Mouse (Mus musculus): ENCODE data around the gene Meaf6. TPM values are rescaled to one million over a fixed set of nuclear protein-coding genes. Genes with fewer than 3 reads are reported as not detected.

Meaf6 gene
- polyA plus RNA-seq, 1 experiment: 12.7 TPM

DNA sequence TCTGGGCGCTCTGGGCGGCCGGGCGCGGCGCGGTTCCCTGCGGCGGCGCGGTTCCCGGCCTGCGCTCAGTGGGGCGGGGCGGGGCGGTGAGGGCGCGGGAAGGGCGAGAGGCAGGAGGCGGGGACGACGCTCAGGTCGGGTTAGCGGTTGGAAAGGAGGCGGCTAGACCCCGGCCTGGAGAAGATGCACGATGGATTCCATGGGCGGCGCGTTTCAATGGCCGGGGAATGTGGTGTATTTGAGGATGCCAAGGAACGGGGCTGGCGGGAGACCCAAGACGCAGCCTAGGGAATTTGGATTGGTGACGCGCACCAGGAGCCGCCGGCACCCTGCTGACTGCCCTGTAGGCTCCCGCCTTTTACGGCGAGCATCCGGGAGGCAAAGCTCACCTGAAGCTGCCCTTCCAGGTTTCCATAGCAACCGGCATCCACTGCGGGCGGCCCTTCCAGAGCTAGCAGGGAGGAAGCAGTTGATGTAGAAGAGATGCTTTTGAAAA, 460 bp downstream of the Meaf6 start:
- DNase-seq (ENCODE audit: low read depth in 1 of 2, low spot score in 2 of 2): peak; percentile 14 to 31

DNA sequence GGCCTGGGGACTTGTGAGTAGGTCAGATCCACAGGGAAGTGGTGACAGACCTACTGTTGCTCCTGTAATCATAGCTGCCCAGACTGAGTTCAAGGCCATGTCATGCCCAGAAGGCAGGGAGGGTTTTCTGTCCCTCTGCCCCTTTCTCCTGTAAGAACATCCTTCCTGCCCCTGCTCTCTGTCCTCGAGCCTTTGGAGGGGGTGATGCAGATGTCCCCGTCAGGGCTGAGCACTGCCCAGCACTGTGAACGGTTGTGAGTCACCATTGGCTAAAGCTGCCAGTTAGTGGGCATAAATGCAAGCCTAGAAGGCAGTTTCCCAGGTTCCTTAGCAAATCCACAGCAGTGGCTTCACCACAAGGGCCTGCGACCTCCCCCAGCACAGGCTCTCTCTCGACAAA, 8.1 kb downstream of the Meaf6 start:
- TF ChIP-seq CTCF (IDR thresholded peaks at IDR 0.05; ENCODE audit: extremely low read depth, insufficient read depth, insufficient read length, insufficient replicate concordance) (no peak), POLR2A (IDR thresholded peaks at IDR 0.05; ENCODE audit: low read depth, low read length) (no peak)
- no peak for DNase-seq (ENCODE audit: low read depth in 1 of 2, low spot score in 2 of 2)
- Histone ChIP-seq H3K27me3 (ENCODE audit: control insufficient read depth, insufficient read depth, low read length) (no peaks in the 10 kb centered on the region), H3K27ac (ENCODE audit: insufficient read depth, low read length) (no peak overlapping the region), H3K4me3 (ENCODE audit: extremely low read depth, insufficient read depth, insufficient read length) (no peak overlapping the region), H3K36me3 (ENCODE audit: control insufficient read depth, insufficient read depth, low read length) (peaks cover 14% of the 10 kb centered on the region), H3K4me1 (ENCODE audit: control insufficient read depth, insufficient read depth, insufficient read length) (no peaks in the 10 kb centered on the region)
- WGBS: 88% methylated on average over 5 of the region's 5 CpGs

More for the DNA sequence above, 460 bp downstream of the Meaf6 start:
- H3K4me3 ChIP-seq (ENCODE audit: extremely low read depth, insufficient read depth, insufficient read length): peak overlapping the region; percentile 99
- H3K4me1 ChIP-seq (ENCODE audit: control insufficient read depth, insufficient read depth, insufficient read length): peaks cover 3% of the 10 kb centered on the region; the same call in 1 of the 2 replicates
- WGBS: under 1% methylated on average over 45 of the region's 45 CpGs
- TF ChIP-seq POLR2A (IDR thresholded peaks at IDR 0.05; ENCODE audit: low read depth, low read length) (no peak), CTCF (IDR thresholded peaks at IDR 0.05; ENCODE audit: extremely low read depth, insufficient read depth, insufficient read length, insufficient replicate concordance) (no peak)
- H3K27ac ChIP-seq (ENCODE audit: insufficient read depth, low read length): peak overlapping the region; percentile 97
- peaks cover 6% of the 10 kb centered on the region for H3K36me3 ChIP-seq (ENCODE audit: control insufficient read depth, insufficient read depth, low read length)
- no peaks in the 10 kb centered on the region for H3K27me3 ChIP-seq (ENCODE audit: control insufficient read depth, insufficient read depth, low read length)

DNA sequence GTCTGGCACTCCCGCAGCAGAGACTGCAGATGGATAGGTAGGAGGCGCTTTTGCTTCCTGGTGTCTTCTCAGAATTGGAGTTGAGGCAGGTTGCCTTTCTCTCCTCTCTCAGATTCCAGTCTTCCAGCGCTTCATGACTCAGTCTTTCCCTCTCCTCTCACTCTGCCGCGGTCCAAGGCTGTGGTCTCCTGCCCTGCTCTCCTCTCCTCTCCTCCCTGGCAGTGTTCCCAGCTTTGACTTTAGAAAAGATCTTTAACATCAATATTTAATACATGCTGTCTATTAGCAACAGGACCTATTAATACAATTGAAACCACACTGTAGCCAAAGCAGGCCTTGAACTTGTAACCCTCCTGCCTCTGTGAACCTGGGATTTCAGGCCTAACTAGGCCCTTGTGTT, 11.1 kb downstream of the Meaf6 start:
- DNase-seq (ENCODE audit: low read depth in 1 of 2, low spot score in 2 of 2): no peak
- 92% methylated on average over 5 of the region's 5 CpGs for WGBS
- Histone ChIP-seq H3K27ac (ENCODE audit: insufficient read depth, low read length) (no peak overlapping the region), H3K4me1 (ENCODE audit: control insufficient read depth, insufficient read depth, insufficient read length) (no peaks in the 10 kb centered on the region), H3K27me3 (ENCODE audit: control insufficient read depth, insufficient read depth, low read length) (no peaks in the 10 kb centered on the region), H3K4me3 (ENCODE audit: extremely low read depth, insufficient read depth, insufficient read length) (no peak overlapping the region), H3K36me3 (ENCODE audit: control insufficient read depth, insufficient read depth, low read length) (peaks cover 6% of the 10 kb centered on the region)
- TF ChIP-seq CTCF (IDR thresholded peaks at IDR 0.05; ENCODE audit: extremely low read depth, insufficient read depth, insufficient read length, insufficient replicate concordance): no peak
- no peak for TF ChIP-seq POLR2A (IDR thresholded peaks at IDR 0.05; ENCODE audit: low read depth, low read length)

DNA sequence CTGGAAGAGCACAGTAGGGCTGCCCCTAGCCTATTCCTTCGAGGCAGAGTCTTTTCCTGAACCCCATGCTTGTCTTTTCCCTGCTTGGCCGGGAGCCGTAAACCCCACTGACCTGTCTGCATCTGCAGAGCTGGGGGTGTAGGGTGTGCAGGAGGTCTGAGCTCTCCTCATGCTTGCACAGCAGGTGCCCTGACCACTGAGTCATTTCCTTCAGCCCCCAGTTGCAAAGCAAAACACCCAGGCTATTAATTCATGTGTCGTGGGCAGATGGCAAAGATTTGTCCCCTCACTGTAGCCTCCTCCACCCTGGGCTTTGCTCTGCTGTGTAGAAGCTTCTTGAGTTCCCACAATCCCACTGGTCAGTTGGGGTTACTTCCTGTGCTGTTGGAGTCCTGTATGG, 12.5 kb downstream of the Meaf6 start:
- DNase-seq (ENCODE audit: low read depth in 1 of 2, low spot score in 2 of 2): no peak
- TF ChIP-seq POLR2A (IDR thresholded peaks at IDR 0.05; ENCODE audit: low read depth, low read length) (no peak), CTCF (IDR thresholded peaks at IDR 0.05; ENCODE audit: extremely low read depth, insufficient read depth, insufficient read length, insufficient replicate concordance) (no peak)
- Histone ChIP-seq H3K4me1 (ENCODE audit: control insufficient read depth, insufficient read depth, insufficient read length) (no peaks in the 10 kb centered on the region), H3K27me3 (ENCODE audit: control insufficient read depth, insufficient read depth, low read length) (no peaks in the 10 kb centered on the region), H3K27ac (ENCODE audit: insufficient read depth, low read length) (no peak overlapping the region), H3K4me3 (ENCODE audit: extremely low read depth, insufficient read depth, insufficient read length) (no peak overlapping the region), H3K36me3 (ENCODE audit: control insufficient read depth, insufficient read depth, low read length) (peaks cover 3% of the 10 kb centered on the region)
- 79% methylated on average over 4 of the region's 4 CpGs for WGBS

DNA sequence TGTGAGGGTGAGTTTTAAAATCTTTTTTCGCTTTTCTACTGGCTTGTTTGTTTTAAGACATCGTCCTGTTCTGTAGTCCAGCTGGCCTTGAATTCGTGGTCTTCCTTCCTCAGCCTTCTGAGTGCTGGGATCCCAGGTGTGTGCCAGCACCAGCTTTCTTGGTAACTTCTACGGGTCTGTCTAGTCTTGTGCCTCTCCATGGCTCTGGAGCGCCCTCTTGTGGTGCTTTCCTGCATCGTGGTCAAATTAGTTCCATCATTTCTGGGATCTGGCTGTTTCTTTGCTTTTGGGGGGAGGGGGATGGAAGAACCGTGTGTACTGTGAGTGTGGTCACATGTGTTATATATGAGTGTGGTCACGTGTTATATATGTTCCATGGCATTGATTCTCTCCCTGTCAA, 14.5 kb downstream of the Meaf6 start:
- H3K27ac ChIP-seq (ENCODE audit: insufficient read depth, low read length): no peak overlapping the region
- TF ChIP-seq POLR2A (IDR thresholded peaks at IDR 0.05; ENCODE audit: low read depth, low read length) (no peak), CTCF (IDR thresholded peaks at IDR 0.05; ENCODE audit: extremely low read depth, insufficient read depth, insufficient read length, insufficient replicate concordance) (peak; percentile 86; the same call in 1 of the 2 replicates)
- H3K27me3 ChIP-seq (ENCODE audit: control insufficient read depth, insufficient read depth, low read length): no peaks in the 10 kb centered on the region
- peak in 1 of 2 experiments; percentile 76 for DNase-seq (ENCODE audit: low read depth in 1 of 2, low spot score in 2 of 2)
- H3K36me3 ChIP-seq (ENCODE audit: control insufficient read depth, insufficient read depth, low read length): peaks cover 9% of the 10 kb centered on the region
- no peak overlapping the region for H3K4me3 ChIP-seq (ENCODE audit: extremely low read depth, insufficient read depth, insufficient read length)
- WGBS: 9% methylated on average over 8 of the region's 8 CpGs
- H3K4me1 ChIP-seq (ENCODE audit: control insufficient read depth, insufficient read depth, insufficient read length): no peaks in the 10 kb centered on the region

DNA sequence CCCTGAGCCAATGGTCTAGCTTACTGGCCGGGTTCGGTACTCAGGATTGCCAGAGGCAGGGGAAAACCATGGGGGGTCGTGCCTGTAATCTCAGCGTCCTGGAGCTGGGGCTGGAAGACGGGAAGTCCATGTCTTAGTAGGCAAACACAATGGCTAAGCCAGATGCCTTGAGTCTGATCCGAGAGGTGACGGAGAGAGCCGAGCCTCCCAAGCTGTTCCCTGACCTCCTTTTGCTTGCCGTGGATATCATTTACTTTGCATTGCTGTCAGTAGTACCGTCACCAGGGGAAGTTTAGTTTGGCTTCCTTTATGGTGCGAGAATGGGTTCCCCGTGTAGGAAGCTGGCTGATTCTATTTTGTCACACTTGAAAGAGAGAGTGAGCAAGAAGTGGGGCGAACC, 16.4 kb downstream of the Meaf6 start:
- H3K4me1 ChIP-seq (ENCODE audit: control insufficient read depth, insufficient read depth, insufficient read length): no peaks in the 10 kb centered on the region
- no peak overlapping the region for H3K27ac ChIP-seq (ENCODE audit: insufficient read depth, low read length)
- peaks cover 13% of the 10 kb centered on the region for H3K36me3 ChIP-seq (ENCODE audit: control insufficient read depth, insufficient read depth, low read length)
- no peak for DNase-seq (ENCODE audit: low read depth in 1 of 2, low spot score in 2 of 2)
- H3K4me3 ChIP-seq (ENCODE audit: extremely low read depth, insufficient read depth, insufficient read length): no peak overlapping the region
- TF ChIP-seq CTCF (IDR thresholded peaks at IDR 0.05; ENCODE audit: extremely low read depth, insufficient read depth, insufficient read length, insufficient replicate concordance): no peak
- no peak for TF ChIP-seq POLR2A (IDR thresholded peaks at IDR 0.05; ENCODE audit: low read depth, low read length)
- 88% methylated on average over 13 of the region's 13 CpGs for WGBS
- no peaks in the 10 kb centered on the region for H3K27me3 ChIP-seq (ENCODE audit: control insufficient read depth, insufficient read depth, low read length)

DNA sequence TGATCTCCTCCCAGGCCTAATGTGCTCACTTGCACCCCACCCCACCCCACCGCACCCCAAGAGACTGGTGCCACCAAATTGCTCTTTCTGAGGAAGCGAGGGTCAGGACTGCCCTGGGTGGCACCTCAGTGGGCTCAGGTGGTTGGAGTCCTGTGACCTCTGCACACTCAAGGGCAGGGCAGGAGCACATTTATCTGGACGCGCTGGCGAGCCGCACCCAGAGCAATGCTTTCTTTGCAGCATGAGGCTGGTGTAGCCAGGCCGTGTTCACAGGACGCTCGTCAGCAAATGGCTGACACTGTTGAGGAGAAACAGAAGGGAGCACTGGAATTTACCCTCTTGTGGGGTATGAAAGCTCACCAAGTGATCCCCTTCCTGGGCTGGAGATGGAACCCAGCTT, 20.4 kb downstream of the Meaf6 start:
- DNase-seq (ENCODE audit: low read depth in 1 of 2, low spot score in 2 of 2): no peak
- TF ChIP-seq CTCF (IDR thresholded peaks at IDR 0.05; ENCODE audit: extremely low read depth, insufficient read depth, insufficient read length, insufficient replicate concordance): no peak
- TF ChIP-seq POLR2A (IDR thresholded peaks at IDR 0.05; ENCODE audit: low read depth, low read length): no peak
- H3K4me3 ChIP-seq (ENCODE audit: extremely low read depth, insufficient read depth, insufficient read length): no peak overlapping the region
- 98% methylated on average over 9 of the region's 9 CpGs for WGBS
- no peaks in the 10 kb centered on the region for H3K4me1 ChIP-seq (ENCODE audit: control insufficient read depth, insufficient read depth, insufficient read length)
- no peak overlapping the region for H3K27ac ChIP-seq (ENCODE audit: insufficient read depth, low read length)
- H3K27me3 ChIP-seq (ENCODE audit: control insufficient read depth, insufficient read depth, low read length): no peaks in the 10 kb centered on the region
- H3K36me3 ChIP-seq (ENCODE audit: control insufficient read depth, insufficient read depth, low read length): peaks cover 16% of the 10 kb centered on the region

Data from spleen, adult 2 months (tissue).